Mouse (Mus musculus) kidney, postnatal 14 days (tissue): ENCODE data around the gene Npcd.
A peak's percentile ranks its signal among the peaks of the same experiment; 100 is the strongest.

Source experiments
- DNase-seq: peaks from one replicate; pipeline ENCODE4 v3.0.0; 2022; ENCODE audit warnings: mixed read lengths

Npcd gene

GRCm38 (mm10) chr15:79834130-79834880 is at the start of gene Npcd, which contains the start of gene Cbx6:
Npcd (minus strand) TSS chr15:79834237.
Cbx6 (minus strand) TSS chr15:79834688.
- DNase-seq: peak; percentile 99

- peak; percentile 95 for DNase-seq
These were observed 49.4 kb upstream of the Npcd start for GRCm38 (mm10) chr15:79883352-79883822.

GRCm38 (mm10) chr15:79882623-79883267 is 48.7 kb upstream of the Npcd start:
- no peak for DNase-seq

- no peak for DNase-seq
These were observed 46.4 kb upstream of the Npcd start for GRCm38 (mm10) chr15:79880477-79880876.

GRCm38 (mm10) chr15:79879319-79879718 is 45.3 kb upstream of the Npcd start:
- DNase-seq: peak; percentile 90

- DNase-seq: peak; percentile 58
These were observed 44.7 kb upstream of the Npcd start for GRCm38 (mm10) chr15:79878725-79879136.

GRCm38 (mm10) chr15:79875261-79875995 is 41.4 kb upstream of the Npcd start:
- no peak for DNase-seq

GRCm38 (mm10) chr15:79873995-79874394 is 40.0 kb upstream of the Npcd start:
- no peak for DNase-seq

- no peak for DNase-seq
These were observed 39.5 kb upstream of the Npcd start for GRCm38 (mm10) chr15:79873545-79873944.

- no peak for DNase-seq
These were observed 33.4 kb upstream of the Npcd start for GRCm38 (mm10) chr15:79867260-79868002.

- DNase-seq: no peak
These were observed 25.8 kb upstream of the Npcd start for GRCm38 (mm10) chr15:79859821-79860220.

- DNase-seq: no peak
These were observed 24.9 kb upstream of the Npcd start for GRCm38 (mm10) chr15:79858979-79859378.

- DNase-seq: no peak
These were observed 16.1 kb upstream of the Npcd start for GRCm38 (mm10) chr15:79850143-79850542.

- DNase-seq: no peak
These were observed 13.1 kb upstream of the Npcd start for GRCm38 (mm10) chr15:79847100-79847499.

GRCm38 (mm10) chr15:79845986-79846385 is 11.9 kb upstream of the Npcd start:
- no peak for DNase-seq

GRCm38 (mm10) chr15:79842985-79843384 is 8.9 kb upstream of the Npcd start:
- no peak for DNase-seq

- no peak for DNase-seq
These were observed 6.2 kb upstream of the Npcd start for GRCm38 (mm10) chr15:79840281-79840680.

GRCm38 (mm10) chr15:79834881-79835260 is 834 bp upstream of the Npcd start:
- DNase-seq: no peak

GRCm38 (mm10) chr15:79833251-79834050 is 586 bp downstream of the Npcd start:
- peak; percentile 40 for DNase-seq

GRCm38 (mm10) chr15:79832064-79832900 is 1.8 kb downstream of the Npcd start:
- DNase-seq: peak; percentile 84

GRCm38 (mm10) chr15:79830388-79830787 is 3.6 kb downstream of the Npcd start:
- DNase-seq: peak; percentile 84
